In the genomic region with DNA sequence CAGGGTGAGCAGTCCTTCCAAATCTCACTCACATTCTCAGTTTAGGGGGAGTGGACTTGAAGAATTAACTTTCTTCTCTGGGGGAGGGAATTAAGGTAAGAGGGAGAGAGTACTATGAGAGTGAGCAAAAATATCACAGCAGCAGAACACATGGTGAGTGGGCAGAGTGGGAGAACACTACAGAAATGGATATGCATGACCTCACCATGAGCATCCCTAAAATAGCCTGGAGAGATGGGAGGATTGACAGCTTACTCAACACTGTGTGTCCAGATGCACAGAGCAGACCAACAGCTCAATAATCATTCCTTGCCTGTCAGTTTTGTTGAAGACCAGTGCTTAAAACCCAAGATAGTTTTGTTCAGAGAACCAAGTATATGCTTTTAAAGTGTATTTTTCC, we compare ENCODE assay signal across 23 mouse cellular contexts.
DNase-seq lines count a peak whose midpoint lies in the region; ATAC-seq and TF ChIP-seq lines count a peak whose summit lies in the region.
"Had no signal": no experiment of that assay in that cellular context is flagged by ENCODE, and none has a peak within 500 bp of the region (broad histone marks: within the 10 kb centered on the region; RNA-seq: fewer than 3 reads in every experiment).

No protein-coding gene starts in this region.

- H3K4me3 ChIP-seq in hindbrain, postnatal 0 days (ENCODE audit: low read length), result no peak overlapping the region
- H3K4me3 ChIP-seq: embryonic facial prominence, embryonic 15.5 days; heart, embryonic 15.5 days; hindbrain, embryonic 10.5 days; kidney, embryonic 15.5 days; midbrain, embryonic 10.5 days; neural tube, embryonic 12.5 days had no signal

- no peaks in the 10 kb centered on the region for H3K4me1 ChIP-seq in hindbrain, postnatal 0 days (ENCODE audit: insufficient read depth, low read length)
- H3K4me1 ChIP-seq: embryonic facial prominence, embryonic 15.5 days; heart, embryonic 15.5 days; hindbrain, embryonic 10.5 days; kidney, embryonic 15.5 days; midbrain, embryonic 10.5 days; neural tube, embryonic 12.5 days had no signal

- no peak for TF ChIP-seq CTCF in hindbrain, postnatal 0 days (IDR thresholded peaks at IDR 0.05; ENCODE audit: low read depth)

- intact Hi-C loops in left cerebral cortex, postnatal 14 days (cut with DNase I), result no loop called here

- no peaks in the 10 kb centered on the region for H3K27me3 ChIP-seq in hindbrain, postnatal 0 days (ENCODE audit: insufficient read depth, low read length)
- H3K27me3 ChIP-seq: embryonic facial prominence, embryonic 15.5 days; heart, embryonic 15.5 days; neural tube, embryonic 12.5 days had no signal

- no peaks in the 10 kb centered on the region for H3K36me3 ChIP-seq in hindbrain, postnatal 0 days (ENCODE audit: insufficient read depth, low read length)
- H3K36me3 ChIP-seq: embryonic facial prominence, embryonic 15.5 days; heart, embryonic 15.5 days; hindbrain, embryonic 10.5 days; kidney, embryonic 15.5 days; midbrain, embryonic 10.5 days; neural tube, embryonic 12.5 days had no signal

- no peak overlapping the region for H3K4me2 ChIP-seq in hindbrain, postnatal 0 days (ENCODE audit: low read depth, low read length)
- H3K4me2 ChIP-seq: embryonic facial prominence, embryonic 15.5 days; heart, embryonic 15.5 days; kidney, embryonic 15.5 days; neural tube, embryonic 12.5 days had no signal

- no peak overlapping the region for H3K9ac ChIP-seq in hindbrain, postnatal 0 days (replicated peaks; ENCODE audit: low read length)
- H3K9ac ChIP-seq: embryonic facial prominence, embryonic 15.5 days; heart, embryonic 15.5 days; kidney, embryonic 15.5 days; neural tube, embryonic 12.5 days had no signal

- DNase-seq in right cerebral cortex, adult 18-20 months, result peak; percentile 73
- no peak for DNase-seq in right cerebral cortex, postnatal 4 days
- DNase-seq in layer of hippocampus, adult 8-10 months (ENCODE audit: low spot score in 2 of 2), result peak; percentile 49 to 66
- DNase-seq in left cerebral cortex, postnatal 14 days (ENCODE audit: low spot score in 2 of 2), result peak; percentile 56 to 70
- no peak for DNase-seq in c-Kit-positive CD71-positive TER-119-positive erythroid progenitor cells, embryonic 14.5 days (ENCODE audit: low spot score)
- no peak for DNase-seq in kidney, postnatal 10 days
- no peak for DNase-seq in hindbrain, postnatal 0 days (ENCODE audit: low spot score)
- DNase-seq: adrenal gland, postnatal 36 days; cerebellum, postnatal 14 days; embryo, embryonic 11 days; heart, adult 18-20 months; lung, adult 2 months; lung, postnatal 36 days; thymus, adult 18-20 months had no signal

- no peak overlapping the region for H3K27ac ChIP-seq in hindbrain, postnatal 0 days
- H3K27ac ChIP-seq: embryonic facial prominence, embryonic 15.5 days; heart, embryonic 15.5 days; hindbrain, embryonic 10.5 days; kidney, embryonic 15.5 days; midbrain, embryonic 10.5 days; neural tube, embryonic 12.5 days had no signal

- no peaks in the 10 kb centered on the region for H3K9me3 ChIP-seq in hindbrain, postnatal 0 days (ENCODE audit: low read length)
- H3K9me3 ChIP-seq: embryonic facial prominence, embryonic 15.5 days; heart, embryonic 15.5 days; hindbrain, embryonic 10.5 days; kidney, embryonic 15.5 days; midbrain, embryonic 10.5 days; neural tube, embryonic 12.5 days had no signal

- ATAC-seq in hindbrain, postnatal 0 days, result no peak
- ATAC-seq: activated CD4-positive, CD25-positive, alpha-beta regulatory T cell, adult 4 months; inflammation-experienced regulatory T-cells, adult 6 months; Patski had no signal

Comparison
In these comparisons a context has a peak if more than half of its experiments do, and no peak if none do; other contexts are left out.
1. DNase-seq: peak in right cerebral cortex, adult 18-20 months (single experiment), layer of hippocampus, adult 8-10 months (2 of 2) and left cerebral cortex, postnatal 14 days (2 of 2); none in right cerebral cortex, postnatal 4 days (single experiment), c-Kit-positive CD71-positive TER-119-positive erythroid progenitor cells, embryonic 14.5 days (single experiment), kidney, postnatal 10 days (single experiment) and hindbrain, postnatal 0 days (single experiment).